Mouse (Mus musculus) liver, embryonic 11.5 days (tissue): ENCODE data around the gene Lama5. TPM values are rescaled to one million over a fixed set of nuclear protein-coding genes. Genes with fewer than 3 reads are reported as not detected.

Experiments used
- ATAC-seq: fragments of 200-750 bp; cut with Nextera tagmentation; replicated peaks from 2 replicates; pipeline ENCODE4 v1.8.0; 2017; ENCODE audit warnings: moderate number of reproducible peaks, mild to moderate bottlenecking, moderate TSS enrichment, moderate library complexity; ENCODE audit not compliant: low FRiP score
- DNase-seq: peaks from one replicate; pipeline ENCODE4 v3.0.0-alpha.2; 2017; ENCODE audit warnings: low spot score
- H3K27ac ChIP-seq: fragments of 300-500 bp; sonication (generic); 2 replicates; pipeline ENCODE4 v1.5.1; 2014; ENCODE audit warnings: mild to moderate bottlenecking, low read depth, low read length, control low read depth
- H3K27me3 ChIP-seq: fragments of 300-500 bp; sonication (generic); replicated peaks from 2 replicates; pipeline ENCODE4 v1.6.1; 2014; ENCODE audit warnings: low read length, mixed read lengths; ENCODE audit not compliant: control insufficient read depth, insufficient read depth
- H3K36me3 ChIP-seq: fragments of 300-500 bp; sonication (generic); 2 replicates; pipeline ENCODE4 v1.6.1; 2014; ENCODE audit warnings: mild to moderate bottlenecking, low read length, moderate library complexity, mixed read lengths; ENCODE audit not compliant: control insufficient read depth, insufficient read depth
- H3K4me1 ChIP-seq: fragments of 300-500 bp; sonication (generic); replicated peaks from 2 replicates; pipeline ENCODE4 v1.6.1; 2014; ENCODE audit warnings: low read length, mixed read lengths; ENCODE audit not compliant: control insufficient read depth, insufficient read depth
- H3K4me2 ChIP-seq: fragments of 300-500 bp; sonication (generic); 2 replicates; pipeline ENCODE4 v1.6.1; 2014; ENCODE audit warnings: mild to moderate bottlenecking, control low read depth, moderate library complexity
- H3K4me3 ChIP-seq: fragments of 300-500 bp; sonication (generic); 2 replicates; pipeline ENCODE4 v1.5.1; 2014; ENCODE audit warnings: low read depth, low read length, control low read depth
- H3K9ac ChIP-seq: fragments of 300-500 bp; sonication (generic); 2 replicates; pipeline ENCODE4 v1.6.1; 2014; ENCODE audit warnings: low read depth, low read length, control low read depth
- H3K9me3 ChIP-seq: fragments of 300-500 bp; sonication (generic); 2 replicates; pipeline ENCODE4 v1.6.1; 2016; ENCODE audit warnings: low read length, inconsistent platforms, mixed read lengths; ENCODE audit not compliant: control insufficient read depth
- WGBS: fragments of 180-500 bp; shearing (Covaris S2); extraction: QIAGEN DNeasy Blood & Tissue Kit; methylation state at CpG from one replicate; pipeline ENCODE4 v1.1.7; 2014; 5-methylcytosine and 5-hydroxymethylcytosine counted together
- polyA plus RNA-seq: library from polyadenylated mRNA; unstranded; fragments of >200 nt; fragmentation: Nextera tagmentation; extraction: Ambion mirVana; gene quantifications from 2 replicates; pipeline ENCODE4 v1.2.1, GENCODE M21; 2014

The Lama5 gene
- polyA plus RNA-seq, 1 experiment from 2014 or later, result 15.5 TPM

GRCm38 (mm10) chr2:180204501-180204900, 21.2 kb downstream of the Lama5 start:
- DNase-seq, result no peak
- 84% methylated on average over 9 of the region's 9 CpGs for WGBS
- H3K36me3 ChIP-seq, result no peaks in the 10 kb centered on the region
- no peaks in the 10 kb centered on the region for H3K27me3 ChIP-seq
- H3K27ac ChIP-seq, result no peak overlapping the region
- H3K9ac ChIP-seq, result no peak overlapping the region
- H3K4me2 ChIP-seq, result no peak overlapping the region
- H3K4me1 ChIP-seq, result no peaks in the 10 kb centered on the region
- ATAC-seq, result no peak
- H3K4me3 ChIP-seq, result no peak overlapping the region
- H3K9me3 ChIP-seq, result no peaks in the 10 kb centered on the region

GRCm38 (mm10) chr2:180202805-180203204, 22.9 kb downstream of the Lama5 start:
- DNase-seq (no peak), ATAC-seq (no peak)
- Histone ChIP-seq H3K4me3 (no peak overlapping the region), H3K9ac (no peak overlapping the region), H3K9me3 (no peaks in the 10 kb centered on the region), H3K27me3 (no peaks in the 10 kb centered on the region), H3K36me3 (no peaks in the 10 kb centered on the region), H3K4me1 (no peaks in the 10 kb centered on the region), H3K4me2 (no peak overlapping the region), H3K27ac (no peak overlapping the region)
- WGBS, result 60% methylated on average over 10 of the region's 10 CpGs

GRCm38 (mm10) chr2:180202263-180202662, 23.4 kb downstream of the Lama5 start:
- ATAC-seq (no peak), DNase-seq (no peak)
- no peaks in the 10 kb centered on the region for H3K4me1 ChIP-seq
- no peak overlapping the region for H3K4me3 ChIP-seq
- no peaks in the 10 kb centered on the region for H3K9me3 ChIP-seq
- no peak overlapping the region for H3K27ac ChIP-seq
- no peaks in the 10 kb centered on the region for H3K27me3 ChIP-seq
- WGBS, result 90% methylated on average over 14 of the region's 14 CpGs
- H3K9ac ChIP-seq, result no peak overlapping the region
- H3K4me2 ChIP-seq, result no peak overlapping the region
- no peaks in the 10 kb centered on the region for H3K36me3 ChIP-seq

GRCm38 (mm10) chr2:180201303-180201702, 24.4 kb downstream of the Lama5 start:
- 74% methylated on average over 9 of the region's 9 CpGs for WGBS
- DNase-seq, result no peak
- H3K36me3 ChIP-seq, result no peaks in the 10 kb centered on the region
- no peak overlapping the region for H3K4me3 ChIP-seq
- no peak overlapping the region for H3K4me2 ChIP-seq
- no peaks in the 10 kb centered on the region for H3K27me3 ChIP-seq
- no peaks in the 10 kb centered on the region for H3K9me3 ChIP-seq
- no peak overlapping the region for H3K27ac ChIP-seq
- ATAC-seq, result no peak
- H3K9ac ChIP-seq, result no peak overlapping the region
- H3K4me1 ChIP-seq, result no peaks in the 10 kb centered on the region

GRCm38 (mm10) chr2:180200681-180201080, 25.0 kb downstream of the Lama5 start:
- no peak overlapping the region for H3K9ac ChIP-seq
- 78% methylated on average over 11 of the region's 11 CpGs for WGBS
- H3K4me2 ChIP-seq, result no peak overlapping the region
- H3K27me3 ChIP-seq, result no peaks in the 10 kb centered on the region
- DNase-seq (no peak), ATAC-seq (no peak)
- no peaks in the 10 kb centered on the region for H3K9me3 ChIP-seq
- no peaks in the 10 kb centered on the region for H3K36me3 ChIP-seq
- no peak overlapping the region for H3K27ac ChIP-seq
- no peaks in the 10 kb centered on the region for H3K4me1 ChIP-seq
- H3K4me3 ChIP-seq, result no peak overlapping the region

GRCm38 (mm10) chr2:180198782-180199181, 26.9 kb downstream of the Lama5 start:
- Histone ChIP-seq H3K4me2 (no peak overlapping the region), H3K4me1 (no peaks in the 10 kb centered on the region), H3K9me3 (no peaks in the 10 kb centered on the region), H3K4me3 (no peak overlapping the region), H3K27me3 (no peaks in the 10 kb centered on the region), H3K9ac (no peak overlapping the region), H3K27ac (no peak overlapping the region), H3K36me3 (no peaks in the 10 kb centered on the region)
- 92% methylated on average over 10 of the region's 10 CpGs for WGBS
- DNase-seq, result no peak
- no peak for ATAC-seq

GRCm38 (mm10) chr2:180197323-180198037, 28.2 kb downstream of the Lama5 start:
- Histone ChIP-seq H3K27ac (no peak overlapping the region), H3K27me3 (no peaks in the 10 kb centered on the region), H3K4me1 (no peaks in the 10 kb centered on the region), H3K9me3 (no peaks in the 10 kb centered on the region), H3K4me2 (no peak overlapping the region), H3K9ac (no peak overlapping the region), H3K36me3 (no peaks in the 10 kb centered on the region), H3K4me3 (no peak overlapping the region)
- ATAC-seq, result no peak
- DNase-seq, result no peak
- WGBS, result 84% methylated on average over 10 of the region's 10 CpGs

- H3K4me2 ChIP-seq, result no peak overlapping the region
- ATAC-seq, result peak; percentile 59
- no peak overlapping the region for H3K9ac ChIP-seq
- no peak overlapping the region for H3K27ac ChIP-seq
- H3K4me3 ChIP-seq, result no peak overlapping the region
- WGBS, result 52% methylated on average over 12 of the region's 12 CpGs
- no peak for DNase-seq
- H3K36me3 ChIP-seq, result no peaks in the 10 kb centered on the region
- H3K9me3 ChIP-seq, result no peaks in the 10 kb centered on the region
- H3K27me3 ChIP-seq, result no peaks in the 10 kb centered on the region
- no peaks in the 10 kb centered on the region for H3K4me1 ChIP-seq
Measured at GRCm38 (mm10) chr2:180196610-180197322, 28.9 kb downstream of the Lama5 start.

- H3K4me2 ChIP-seq, result no peak overlapping the region
- WGBS, result 90% methylated on average over 11 of the region's 11 CpGs
- H3K27ac ChIP-seq, result no peak overlapping the region
- no peak overlapping the region for H3K9ac ChIP-seq
- H3K27me3 ChIP-seq, result no peaks in the 10 kb centered on the region
- H3K9me3 ChIP-seq, result no peaks in the 10 kb centered on the region
- H3K36me3 ChIP-seq, result no peaks in the 10 kb centered on the region
- H3K4me1 ChIP-seq, result no peaks in the 10 kb centered on the region
- no peak for DNase-seq
- H3K4me3 ChIP-seq, result no peak overlapping the region
- ATAC-seq, result no peak
Measured at GRCm38 (mm10) chr2:180187362-180187761, 38.3 kb downstream of the Lama5 start.
